Mouse (Mus musculus): ENCODE data around the gene Mrpl54. TPM values are rescaled to one million over a fixed set of nuclear protein-coding genes. Genes with fewer than 3 reads are reported as not detected.

Gene Mrpl54
- polyA plus RNA-seq, 1 experiment = 130 TPM

- Histone ChIP-seq H3K4me3 (ENCODE audit: insufficient read depth, low read depth, low read length) (no peak overlapping the region), H3K36me3 (ENCODE audit: control insufficient read depth, insufficient read depth, low read length) (no peaks in the 10 kb centered on the region), H3K4me1 (ENCODE audit: control insufficient read depth, insufficient read depth, low read length) (no peaks in the 10 kb centered on the region), H3K27ac (ENCODE audit: insufficient read depth, low read depth, low read length) (no peak overlapping the region), H3K27me3 (replicated peaks; ENCODE audit: control insufficient read depth, insufficient read depth, low read length) (no peaks in the 10 kb centered on the region)
- TF ChIP-seq POLR2A (IDR thresholded peaks at IDR 0.05; ENCODE audit: low read depth, low read length) (no peak), CTCF (conservative IDR thresholded peaks at IDR 0.05; ENCODE audit: insufficient read depth, insufficient read length, low read depth, low read length) (no peak)
- WGBS = 42% methylated on average over 10 of the region's 10 CpGs
- no peak for DNase-seq
Measured at GRCm38 (mm10) chr10:81279496-81279895, 12.8 kb upstream of the Mrpl54 start.

GRCm38 (mm10) chr10:81277676-81278075, 10.9 kb upstream of the Mrpl54 start:
- no peak overlapping the region for H3K27ac ChIP-seq (ENCODE audit: insufficient read depth, low read depth, low read length)
- no peak for DNase-seq
- 90% methylated on average over 22 of the region's 22 CpGs for WGBS
- no peaks in the 10 kb centered on the region; the same call in 1 of the 2 replicates for H3K36me3 ChIP-seq (ENCODE audit: control insufficient read depth, insufficient read depth, low read length)
- TF ChIP-seq POLR2A (IDR thresholded peaks at IDR 0.05; ENCODE audit: low read depth, low read length) = no peak
- no peak for TF ChIP-seq CTCF (conservative IDR thresholded peaks at IDR 0.05; ENCODE audit: insufficient read depth, insufficient read length, low read depth, low read length)
- H3K4me3 ChIP-seq (ENCODE audit: insufficient read depth, low read depth, low read length) = no peak overlapping the region
- no peaks in the 10 kb centered on the region for H3K4me1 ChIP-seq (ENCODE audit: control insufficient read depth, insufficient read depth, low read length)
- no peaks in the 10 kb centered on the region for H3K27me3 ChIP-seq (replicated peaks; ENCODE audit: control insufficient read depth, insufficient read depth, low read length)

- TF ChIP-seq CTCF (conservative IDR thresholded peaks at IDR 0.05; ENCODE audit: insufficient read depth, insufficient read length, low read depth, low read length) (no peak), POLR2A (IDR thresholded peaks at IDR 0.05; ENCODE audit: low read depth, low read length) (no peak)
- Histone ChIP-seq H3K27ac (ENCODE audit: insufficient read depth, low read depth, low read length) (no peak overlapping the region), H3K27me3 (replicated peaks; ENCODE audit: control insufficient read depth, insufficient read depth, low read length) (no peaks in the 10 kb centered on the region), H3K4me3 (ENCODE audit: insufficient read depth, low read depth, low read length) (no peak overlapping the region), H3K4me1 (ENCODE audit: control insufficient read depth, insufficient read depth, low read length) (no peaks in the 10 kb centered on the region), H3K36me3 (ENCODE audit: control insufficient read depth, insufficient read depth, low read length) (peaks cover 4% of the 10 kb centered on the region; the same call in 1 of the 2 replicates)
- WGBS = 86% methylated on average over 19 of the region's 19 CpGs
- DNase-seq = no peak
Measured at GRCm38 (mm10) chr10:81273842-81274241, 7.1 kb upstream of the Mrpl54 start.

- H3K4me3 ChIP-seq (ENCODE audit: insufficient read depth, low read depth, low read length) = no peak overlapping the region
- H3K36me3 ChIP-seq (ENCODE audit: control insufficient read depth, insufficient read depth, low read length) = peaks cover 4% of the 10 kb centered on the region; the same call in 1 of the 2 replicates
- TF ChIP-seq POLR2A (IDR thresholded peaks at IDR 0.05; ENCODE audit: low read depth, low read length) (no peak), CTCF (conservative IDR thresholded peaks at IDR 0.05; ENCODE audit: insufficient read depth, insufficient read length, low read depth, low read length) (no peak)
- 90% methylated on average over 21 of the region's 21 CpGs for WGBS
- H3K27me3 ChIP-seq (replicated peaks; ENCODE audit: control insufficient read depth, insufficient read depth, low read length) = no peaks in the 10 kb centered on the region
- no peak for DNase-seq
- H3K27ac ChIP-seq (ENCODE audit: insufficient read depth, low read depth, low read length) = no peak overlapping the region
- H3K4me1 ChIP-seq (ENCODE audit: control insufficient read depth, insufficient read depth, low read length) = no peaks in the 10 kb centered on the region
Measured at GRCm38 (mm10) chr10:81272356-81272755, 5.6 kb upstream of the Mrpl54 start.

- TF ChIP-seq CTCF (conservative IDR thresholded peaks at IDR 0.05; ENCODE audit: insufficient read depth, insufficient read length, low read depth, low read length) = no peak
- TF ChIP-seq POLR2A (IDR thresholded peaks at IDR 0.05; ENCODE audit: low read depth, low read length) = no peak
- peaks cover 4% of the 10 kb centered on the region; the same call in 1 of the 2 replicates for H3K36me3 ChIP-seq (ENCODE audit: control insufficient read depth, insufficient read depth, low read length)
- DNase-seq = no peak
- 67% methylated on average over 16 of the region's 16 CpGs for WGBS
- no peaks in the 10 kb centered on the region; the same call in 1 of the 2 replicates for H3K4me1 ChIP-seq (ENCODE audit: control insufficient read depth, insufficient read depth, low read length)
- no peaks in the 10 kb centered on the region for H3K27me3 ChIP-seq (replicated peaks; ENCODE audit: control insufficient read depth, insufficient read depth, low read length)
- no peak overlapping the region for H3K27ac ChIP-seq (ENCODE audit: insufficient read depth, low read depth, low read length)
- peak overlapping the region; percentile 64 for H3K4me3 ChIP-seq (ENCODE audit: insufficient read depth, low read depth, low read length)
Measured at GRCm38 (mm10) chr10:81268643-81269412, 2.1 kb upstream of the Mrpl54 start.

DNA sequence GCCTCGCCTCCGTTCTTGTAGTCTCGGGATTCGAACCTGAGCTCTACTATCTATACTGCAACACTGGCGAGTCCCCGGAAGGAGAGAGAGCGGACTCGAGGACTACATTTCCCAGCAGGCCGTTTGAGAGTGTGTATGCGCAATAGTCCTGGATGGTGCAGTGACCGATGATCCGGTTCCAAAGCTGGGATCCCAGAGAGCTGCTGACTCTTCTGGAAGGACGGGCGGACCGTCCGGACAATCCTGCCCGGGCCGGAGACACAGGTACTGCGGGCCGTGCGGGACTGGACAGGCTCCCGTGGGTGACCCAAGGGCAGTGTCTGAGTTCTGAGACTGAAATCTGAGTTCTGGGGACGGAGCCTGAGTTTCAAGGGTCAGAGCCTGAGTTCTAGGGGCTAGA, 1.3 kb upstream of the Mrpl54 start:
- WGBS = 2% methylated on average over 23 of the region's 23 CpGs
- Histone ChIP-seq H3K27ac (ENCODE audit: insufficient read depth, low read depth, low read length) (peak overlapping the region; percentile 91), H3K27me3 (replicated peaks; ENCODE audit: control insufficient read depth, insufficient read depth, low read length) (no peaks in the 10 kb centered on the region), H3K4me1 (ENCODE audit: control insufficient read depth, insufficient read depth, low read length) (no peaks in the 10 kb centered on the region; the same call in 1 of the 2 replicates), H3K4me3 (ENCODE audit: insufficient read depth, low read depth, low read length) (peak overlapping the region; percentile 64), H3K36me3 (ENCODE audit: control insufficient read depth, insufficient read depth, low read length) (peaks cover 4% of the 10 kb centered on the region; the same call in 1 of the 2 replicates)
- TF ChIP-seq CTCF (conservative IDR thresholded peaks at IDR 0.05; ENCODE audit: insufficient read depth, insufficient read length, low read depth, low read length) = no peak
- peak; percentile 81 for TF ChIP-seq POLR2A (IDR thresholded peaks at IDR 0.05; ENCODE audit: low read depth, low read length)
- DNase-seq = peak; percentile 96

GRCm38 (mm10) chr10:81265540-81265939, 1.2 kb downstream of the Mrpl54 start:
- 95% methylated on average over 8 of the region's 8 CpGs for WGBS
- TF ChIP-seq CTCF (conservative IDR thresholded peaks at IDR 0.05; ENCODE audit: insufficient read depth, insufficient read length, low read depth, low read length) (no peak), POLR2A (IDR thresholded peaks at IDR 0.05; ENCODE audit: low read depth, low read length) (no peak)
- DNase-seq = no peak
- no peaks in the 10 kb centered on the region; the same call in 1 of the 2 replicates for H3K4me1 ChIP-seq (ENCODE audit: control insufficient read depth, insufficient read depth, low read length)
- H3K36me3 ChIP-seq (ENCODE audit: control insufficient read depth, insufficient read depth, low read length) = no peaks in the 10 kb centered on the region
- H3K4me3 ChIP-seq (ENCODE audit: insufficient read depth, low read depth, low read length) = no peak overlapping the region
- H3K27me3 ChIP-seq (replicated peaks; ENCODE audit: control insufficient read depth, insufficient read depth, low read length) = no peaks in the 10 kb centered on the region
- no peak overlapping the region for H3K27ac ChIP-seq (ENCODE audit: insufficient read depth, low read depth, low read length)

Measured in kidney, adult 2 months (tissue).